Mouse (Mus musculus): ENCODE measurements at regions not wholly inside any gene's neighbourhood (a gene's known extent, or its start where the extent isn't known, plus 50 kb on each side); places are given as distances from the start of the nearest gene placed in this dataset.
A peak's percentile ranks its signal among the peaks of the same experiment; 100 is the strongest.

- DNase-seq = no peak
These were observed 220.1 kb upstream of the 9630041A04Rik start for GRCm38 (mm10) chr9:101641524-101641923.

- no peak for DNase-seq
These were observed 221.0 kb upstream of the 9630041A04Rik start for GRCm38 (mm10) chr9:101640598-101640997.

GRCm38 (mm10) chr9:101616261-101616660, 245.4 kb upstream of the 9630041A04Rik start:
- no peak for DNase-seq

- DNase-seq = no peak
These were observed 246.5 kb upstream of the 9630041A04Rik start for GRCm38 (mm10) chr9:101615176-101615575.

- DNase-seq = no peak
These were observed 247.7 kb upstream of the 9630041A04Rik start for GRCm38 (mm10) chr9:101613933-101614332.

- DNase-seq = no peak
These were observed 248.2 kb upstream of the 9630041A04Rik start for GRCm38 (mm10) chr9:101613471-101613870.

GRCm38 (mm10) chr9:101612971-101613370, 248.7 kb upstream of the 9630041A04Rik start:
- DNase-seq = no peak

- DNase-seq = no peak
These were observed 249.1 kb upstream of the 9630041A04Rik start for GRCm38 (mm10) chr9:101612571-101612970.

- DNase-seq = peak; percentile 16
These were observed 250.2 kb upstream of the 9630041A04Rik start for GRCm38 (mm10) chr9:101611481-101611880.

- no peak for DNase-seq
These were observed 250.7 kb upstream of the 9630041A04Rik start for GRCm38 (mm10) chr9:101610806-101611443.

- DNase-seq = no peak
These were observed 251.3 kb upstream of the 9630041A04Rik start for GRCm38 (mm10) chr9:101610338-101610737.

- no peak for DNase-seq
These were observed 258.8 kb upstream of the 9630041A04Rik start for GRCm38 (mm10) chr9:101602799-101603198.

GRCm38 (mm10) chr9:101596898-101597297, 264.7 kb upstream of the 9630041A04Rik start:
- DNase-seq = no peak

GRCm38 (mm10) chr9:101595101-101595650, 266.5 kb upstream of the 9630041A04Rik start:
- DNase-seq = no peak

- DNase-seq = no peak
These were observed 269.0 kb upstream of the 9630041A04Rik start for GRCm38 (mm10) chr9:101592621-101593020.

- no peak for DNase-seq
These were observed 270.0 kb upstream of the 9630041A04Rik start for GRCm38 (mm10) chr9:101591681-101592080.

GRCm38 (mm10) chr9:101590310-101590709, 271.3 kb upstream of the 9630041A04Rik start:
- peak; percentile 5 for DNase-seq

- no peak for DNase-seq
These were observed 280.6 kb upstream of the 9630041A04Rik start for GRCm38 (mm10) chr9:101581064-101581463.

GRCm38 (mm10) chr9:101570714-101571113, 290.9 kb upstream of the 9630041A04Rik start:
- no peak for DNase-seq

GRCm38 (mm10) chr9:101563196-101563595, 298.4 kb upstream of the 9630041A04Rik start:
- DNase-seq = no peak

- DNase-seq = no peak
These were observed 302.3 kb upstream of the 9630041A04Rik start for GRCm38 (mm10) chr9:101559366-101559765.

GRCm38 (mm10) chr9:101555011-101555673, 303.5 kb upstream of the Ppp2r3a start:
- no peak for DNase-seq

- DNase-seq = no peak
These were observed 301.2 kb upstream of the Ppp2r3a start for GRCm38 (mm10) chr9:101552789-101553188.

- no peak for DNase-seq
These were observed 299.7 kb upstream of the Ppp2r3a start for GRCm38 (mm10) chr9:101551256-101551655.

All from kidney, adult 18-20 months (tissue).